Mouse (Mus musculus): Measurements from ENCODE around the gene Sarm1. TPM values are rescaled to one million over a fixed set of nuclear protein-coding genes. Genes with fewer than 3 reads are reported as not detected.

Gene Sarm1
- polyA plus RNA-seq, 1 experiment from 2014 or later: 0.55 TPM

GRCm38 (mm10) chr11:78502909-78503650 is 5.5 kb upstream of the Sarm1 start, which contains the start of gene Sebox:
TSS of gene Sebox (plus strand) at chr11:78503447.
- no peaks in the 10 kb centered on the region for H3K9me3 ChIP-seq (replicated peaks; ENCODE audit: low read length)
- H3K4me2 ChIP-seq (ENCODE audit: low read length): no peak within 1 kb of the TSS
- no peak for TF ChIP-seq CTCF (IDR thresholded peaks at IDR 0.05; ENCODE audit: low read depth)

GRCm38 (mm10) chr11:78501529-78501928 is 4.0 kb upstream of the Sarm1 start:
- TF ChIP-seq CTCF (IDR thresholded peaks at IDR 0.05; ENCODE audit: low read depth): no peak
- DNase-seq (ENCODE audit: low spot score): no peak
- H3K4me1 ChIP-seq (replicated peaks; ENCODE audit: insufficient read depth, low read length): peaks cover 10% of the 10 kb centered on the region; the same call in 1 of the 2 replicates
- H3K9ac ChIP-seq (ENCODE audit: low read depth, low read length): no peak overlapping the region
- WGBS: 74% methylated on average over 20 of the region's 20 CpGs
- H3K27me3 ChIP-seq (ENCODE audit: insufficient read depth, low read length): 0 out of 2 replicates have a peak, but pooled peaks cover 6% of the 10 kb centered on the region
- ATAC-seq (replicated peaks; ENCODE audit: low FRiP score, low read depth): no peak
- no peak overlapping the region for H3K4me2 ChIP-seq (ENCODE audit: low read length)
- peaks cover 6% of the 10 kb centered on the region; the same call in 1 of the 2 replicates for H3K36me3 ChIP-seq (ENCODE audit: insufficient read depth, low read length)
- H3K27ac ChIP-seq: no peak overlapping the region
- no peak overlapping the region for H3K4me3 ChIP-seq (replicated peaks; ENCODE audit: low read depth, low read length)
- no peaks in the 10 kb centered on the region for H3K9me3 ChIP-seq (replicated peaks; ENCODE audit: low read length)

More at GRCm38 (mm10) chr11:78502909-78503650, 5.5 kb upstream of the Sarm1 start, which contains the start of gene Sebox:
- peaks cover 18% of the 10 kb centered on the region for H3K36me3 ChIP-seq (ENCODE audit: insufficient read depth, low read length)
- no peak within 1 kb of the TSS for H3K9ac ChIP-seq (ENCODE audit: low read depth, low read length)
- H3K27ac ChIP-seq: no peak within 1 kb of the TSS
- 0 out of 2 replicates have a peak, but pooled peaks cover under 1% of the 10 kb centered on the region for H3K4me1 ChIP-seq (replicated peaks; ENCODE audit: insufficient read depth, low read length)
- ATAC-seq (replicated peaks; ENCODE audit: low FRiP score, low read depth): no peak
- 71% methylated on average over 7 of the region's 7 CpGs for WGBS
- no peak for DNase-seq (ENCODE audit: low spot score)
- no peaks in the 10 kb centered on the region for H3K27me3 ChIP-seq (ENCODE audit: insufficient read depth, low read length)
- H3K4me3 ChIP-seq (replicated peaks; ENCODE audit: low read depth, low read length): no peak within 1 kb of the TSS

GRCm38 (mm10) chr11:78500623-78501202 is 3.2 kb upstream of the Sarm1 start:
- Histone ChIP-seq H3K4me3 (replicated peaks; ENCODE audit: low read depth, low read length) (no peak overlapping the region), H3K9ac (ENCODE audit: low read depth, low read length) (no peak overlapping the region), H3K36me3 (ENCODE audit: insufficient read depth, low read length) (no peaks in the 10 kb centered on the region), H3K27ac (no peak overlapping the region), H3K9me3 (replicated peaks; ENCODE audit: low read length) (no peaks in the 10 kb centered on the region), H3K4me1 (replicated peaks; ENCODE audit: insufficient read depth, low read length) (peaks cover 10% of the 10 kb centered on the region; the same call in 1 of the 2 replicates), H3K4me2 (ENCODE audit: low read length) (no peak overlapping the region), H3K27me3 (ENCODE audit: insufficient read depth, low read length) (0 out of 2 replicates have a peak, but pooled peaks cover 6% of the 10 kb centered on the region)
- ATAC-seq (replicated peaks; ENCODE audit: low FRiP score, low read depth) (no peak), DNase-seq (ENCODE audit: low spot score) (no peak)
- 83% methylated on average over 9 of the region's 9 CpGs for WGBS
- TF ChIP-seq CTCF (IDR thresholded peaks at IDR 0.05; ENCODE audit: low read depth): no peak

GRCm38 (mm10) chr11:78499543-78499942 is 2.0 kb upstream of the Sarm1 start:
- no peak overlapping the region for H3K4me3 ChIP-seq (replicated peaks; ENCODE audit: low read depth, low read length)
- WGBS: 38% methylated on average over 16 of the region's 16 CpGs
- no peak for ATAC-seq (replicated peaks; ENCODE audit: low FRiP score, low read depth)
- 0 out of 2 replicates have a peak, but pooled peaks cover 6% of the 10 kb centered on the region for H3K27me3 ChIP-seq (ENCODE audit: insufficient read depth, low read length)
- H3K4me1 ChIP-seq (replicated peaks; ENCODE audit: insufficient read depth, low read length): peaks cover 10% of the 10 kb centered on the region; the same call in 1 of the 2 replicates
- no peak for DNase-seq (ENCODE audit: low spot score)
- H3K9ac ChIP-seq (ENCODE audit: low read depth, low read length): no peak overlapping the region
- TF ChIP-seq CTCF (IDR thresholded peaks at IDR 0.05; ENCODE audit: low read depth): no peak
- no peak overlapping the region for H3K27ac ChIP-seq
- H3K36me3 ChIP-seq (ENCODE audit: insufficient read depth, low read length): no peaks in the 10 kb centered on the region
- H3K4me2 ChIP-seq (ENCODE audit: low read length): no peak overlapping the region
- no peaks in the 10 kb centered on the region for H3K9me3 ChIP-seq (replicated peaks; ENCODE audit: low read length)

GRCm38 (mm10) chr11:78499004-78499403 is 1.4 kb upstream of the Sarm1 start, which contains the start of gene Vtn:
TSS of gene Vtn (plus strand) at chr11:78499091.
- Histone ChIP-seq H3K4me1 (replicated peaks; ENCODE audit: insufficient read depth, low read length) (peaks cover 10% of the 10 kb centered on the region; the same call in 1 of the 2 replicates), H3K9me3 (replicated peaks; ENCODE audit: low read length) (no peaks in the 10 kb centered on the region), H3K4me3 (replicated peaks; ENCODE audit: low read depth, low read length) (peak within 1 kb of the TSS; percentile 42), H3K27me3 (ENCODE audit: insufficient read depth, low read length) (0 out of 2 replicates have a peak, but pooled peaks cover 6% of the 10 kb centered on the region), H3K4me2 (ENCODE audit: low read length) (peak within 1 kb of the TSS; percentile 90), H3K9ac (ENCODE audit: low read depth, low read length) (no peak within 1 kb of the TSS), H3K27ac (no peak within 1 kb of the TSS), H3K36me3 (ENCODE audit: insufficient read depth, low read length) (no peaks in the 10 kb centered on the region)
- TF ChIP-seq CTCF (IDR thresholded peaks at IDR 0.05; ENCODE audit: low read depth): no peak
- DNase-seq (ENCODE audit: low spot score) (no peak), ATAC-seq (replicated peaks; ENCODE audit: low FRiP score, low read depth) (no peak)
- WGBS: 53% methylated on average over 7 of the region's 7 CpGs

- ATAC-seq (replicated peaks; ENCODE audit: low FRiP score, low read depth) (0 out of 2 replicates have a peak, but pooled peaks have one; percentile 43), DNase-seq (ENCODE audit: low spot score) (peak; percentile 21)
- under 1% methylated on average over 44 of the region's 44 CpGs for WGBS
- H3K27me3 ChIP-seq (ENCODE audit: insufficient read depth, low read length): 0 out of 2 replicates have a peak, but pooled peaks cover 6% of the 10 kb centered on the region
- no peak overlapping the region for H3K27ac ChIP-seq
- 0 out of 2 replicates have a peak overlapping the region, but pooled peaks have one; percentile 19 for H3K9ac ChIP-seq (ENCODE audit: low read depth, low read length)
- H3K4me2 ChIP-seq (ENCODE audit: low read length): peak overlapping the region; percentile 90
- no peaks in the 10 kb centered on the region for H3K36me3 ChIP-seq (ENCODE audit: insufficient read depth, low read length)
- no peak for TF ChIP-seq CTCF (IDR thresholded peaks at IDR 0.05; ENCODE audit: low read depth)
- H3K9me3 ChIP-seq (replicated peaks; ENCODE audit: low read length): no peaks in the 10 kb centered on the region
- peaks cover 10% of the 10 kb centered on the region; the same call in 1 of the 2 replicates for H3K4me1 ChIP-seq (replicated peaks; ENCODE audit: insufficient read depth, low read length)
- H3K4me3 ChIP-seq (replicated peaks; ENCODE audit: low read depth, low read length): peak overlapping the region; percentile 42
Observed at GRCm38 (mm10) chr11:78497071-78497541, 448 bp downstream of the Sarm1 start.
